ENCODE assay signal across 13 mouse cellular contexts in the genomic region with DNA sequence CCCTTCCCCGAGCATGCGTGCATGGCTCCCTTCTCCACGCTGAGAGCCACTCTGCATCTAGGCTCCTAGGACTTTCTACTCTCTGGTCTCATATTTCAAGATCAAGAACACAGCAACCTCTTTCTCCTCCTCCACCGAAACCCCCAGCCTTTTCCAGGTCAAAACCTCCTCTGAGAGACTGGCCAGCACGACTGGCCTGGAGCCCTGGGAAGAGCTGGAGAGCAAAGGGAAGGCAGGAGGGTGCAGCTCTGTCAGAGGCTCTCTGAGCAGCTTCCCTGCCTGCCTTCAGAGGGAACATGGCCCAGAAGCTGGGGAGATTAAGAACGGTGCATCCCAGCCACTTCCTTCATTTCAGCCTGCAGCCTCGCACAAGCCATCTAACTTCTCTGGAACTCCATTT. TPM values are rescaled to one million over a fixed set of nuclear protein-coding genes. Genes with fewer than 3 reads are reported as not detected.
DNase-seq lines count a peak whose midpoint lies in the region; ATAC-seq and TF ChIP-seq lines count a peak whose summit lies in the region.
"Had no signal": no experiment of that assay in that cellular context is flagged by ENCODE, and none has a peak within 500 bp of the region (broad histone marks: within the 10 kb centered on the region; RNA-seq: fewer than 3 reads in every experiment).

No protein-coding gene starts in this region.

- 0 out of 2 replicates have a peak overlapping the region, but pooled peaks have one; percentile 27 for H3K4me2 ChIP-seq in lung, embryonic 14.5 days
- H3K4me2 ChIP-seq in embryonic facial prominence, embryonic 15.5 days (replicated peaks), result no peak overlapping the region
- H3K4me2 ChIP-seq in midbrain, embryonic 11.5 days, result no peak overlapping the region

- WGBS in heart, adult 2 months, result 66% methylated on average over 7 of the region's 7 CpGs
- 42% methylated on average over 7 of the region's 7 CpGs for WGBS in lung, embryonic 14.5 days
- 61% methylated on average over 7 of the region's 7 CpGs for whole genome bisulfite sequencing in lung, adult 2 months
- 32% methylated on average over 7 of the region's 7 CpGs for WGBS in embryonic facial prominence, embryonic 15.5 days
- WGBS in midbrain, embryonic 11.5 days, result 67% methylated on average over 7 of the region's 7 CpGs

- no peaks in the 10 kb centered on the region for H3K27me3 ChIP-seq in heart, adult 2 months (ENCODE audit: control insufficient read depth, insufficient read depth, low read length)
- H3K27me3 ChIP-seq in lung, embryonic 14.5 days (ENCODE audit: insufficient read depth, low read length), result no peaks in the 10 kb centered on the region
- H3K27me3 ChIP-seq in embryonic facial prominence, embryonic 15.5 days, result no peaks in the 10 kb centered on the region
- H3K27me3 ChIP-seq in midbrain, embryonic 11.5 days (ENCODE audit: control insufficient read depth, insufficient read depth, low read length), result no peaks in the 10 kb centered on the region

- no peaks in the 10 kb centered on the region for H3K9me3 ChIP-seq in lung, embryonic 14.5 days (ENCODE audit: low read depth, low read length)
- no peaks in the 10 kb centered on the region for H3K9me3 ChIP-seq in embryonic facial prominence, embryonic 15.5 days (replicated peaks)
- no peaks in the 10 kb centered on the region for H3K9me3 ChIP-seq in midbrain, embryonic 11.5 days (ENCODE audit: control insufficient read depth, low read length)

- ATAC-seq in lung, embryonic 14.5 days (ENCODE audit: insufficient read depth), result no peak
- no peak for ATAC-seq in embryonic facial prominence, embryonic 15.5 days (ENCODE audit: insufficient number of reproducible peaks, low FRiP score, low TSS enrichment, low read depth)
- ATAC-seq in midbrain, embryonic 11.5 days (ENCODE audit: low FRiP score), result no peak
- ATAC-seq in activated CD4-positive, CD25-positive, alpha-beta regulatory T cell, adult 4 months, result no peak
- ATAC-seq: forebrain, embryonic 14.5 days had no signal

- no peak for TF ChIP-seq EP300 in heart, adult 2 months (IDR thresholded peaks at IDR 0.05; ENCODE audit: insufficient read depth, low read depth, low read length)

- peak; percentile 26 to 36 for DNase-seq in heart, adult 2 months
- DNase-seq in heart, adult 8-10 months (ENCODE audit: low spot score), result no peak
- no peak for DNase-seq in lung, embryonic 14.5 days
- no peak for DNase-seq in lung, adult 2 months
- peak; percentile 74 for DNase-seq in midbrain, embryonic 11.5 days (ENCODE audit: low spot score, missing footprints)
- DNase-seq in left cerebral cortex, postnatal 36 days (ENCODE audit: low spot score in 2 of 2), result no peak
- DNase-seq: adrenal gland, postnatal 14 days; kidney, postnatal 14 days; thymus, postnatal 14 days had no signal

- H3K4me1 ChIP-seq in heart, adult 2 months (ENCODE audit: control insufficient read depth, insufficient read depth, low read length), result peaks cover 7% of the 10 kb centered on the region
- peaks cover 38% of the 10 kb centered on the region for H3K4me1 ChIP-seq in lung, embryonic 14.5 days (ENCODE audit: insufficient read depth)
- 0 out of 2 replicates have a peak, but pooled peaks cover 4% of the 10 kb centered on the region for H3K4me1 ChIP-seq in lung, adult 2 months (ENCODE audit: control insufficient read depth, insufficient read depth, low read length)
- H3K4me1 ChIP-seq in embryonic facial prominence, embryonic 15.5 days, result peaks cover 76% of the 10 kb centered on the region
- peaks cover 35% of the 10 kb centered on the region for H3K4me1 ChIP-seq in midbrain, embryonic 11.5 days (ENCODE audit: control insufficient read depth, insufficient read depth, low read length)

- intact Hi-C loops in heart, adult 2 months (cut with DNase I), result no loop called here
- intact Hi-C loops in left cerebral cortex, postnatal 36 days (cut with DNase I), result no loop called here

- no peak overlapping the region for H3K9ac ChIP-seq in heart, adult 2 months (ENCODE audit: low read depth, low read length)
- H3K9ac ChIP-seq in lung, embryonic 14.5 days, result peak overlapping the region; percentile 30; the same call in 1 of the 2 replicates
- no peak overlapping the region for H3K9ac ChIP-seq in embryonic facial prominence, embryonic 15.5 days
- H3K9ac ChIP-seq in midbrain, embryonic 11.5 days (ENCODE audit: low read length), result no peak overlapping the region

- H3K27ac ChIP-seq in heart, adult 2 months, result no peak overlapping the region; the same call in 1 of the 2 replicates
- no peak overlapping the region for H3K27ac ChIP-seq in lung, embryonic 14.5 days (ENCODE audit: low read depth)
- 0 out of 2 replicates have a peak overlapping the region, but pooled peaks have one; percentile 44 for H3K27ac ChIP-seq in embryonic facial prominence, embryonic 15.5 days (replicated peaks)
- H3K27ac ChIP-seq in midbrain, embryonic 11.5 days (ENCODE audit: low read depth, low read length), result no peak overlapping the region
- H3K27ac ChIP-seq: left cerebral cortex, adult 2 months had no signal

- no peaks in the 10 kb centered on the region for H3K36me3 ChIP-seq in heart, adult 2 months (ENCODE audit: control insufficient read depth, insufficient read depth, low read length)
- H3K36me3 ChIP-seq in lung, embryonic 14.5 days (ENCODE audit: insufficient read depth), result peaks cover 20% of the 10 kb centered on the region
- H3K36me3 ChIP-seq in embryonic facial prominence, embryonic 15.5 days, result 0 out of 2 replicates have a peak, but pooled peaks cover 7% of the 10 kb centered on the region
- H3K36me3 ChIP-seq in midbrain, embryonic 11.5 days (ENCODE audit: control insufficient read depth, insufficient read depth, low read length), result no peaks in the 10 kb centered on the region

- no peak overlapping the region for H3K4me3 ChIP-seq in heart, adult 2 months
- no peak overlapping the region for H3K4me3 ChIP-seq in lung, embryonic 14.5 days (ENCODE audit: low read depth, low read length)
- no peak overlapping the region for H3K4me3 ChIP-seq in lung, adult 2 months (replicated peaks; ENCODE audit: extremely low read depth, low read depth, low read length)
- no peak overlapping the region for H3K4me3 ChIP-seq in embryonic facial prominence, embryonic 15.5 days (replicated peaks)
- no peak overlapping the region for H3K4me3 ChIP-seq in midbrain, embryonic 11.5 days (ENCODE audit: low read depth, low read length)
- H3K4me3 ChIP-seq: left cerebral cortex, adult 2 months had no signal

- TF ChIP-seq POLR2A in heart, adult 2 months (IDR thresholded peaks at IDR 0.05; ENCODE audit: insufficient read depth, low read depth, low read length), result no peak
- TF ChIP-seq POLR2A in lung, adult 2 months (IDR thresholded peaks at IDR 0.05; ENCODE audit: borderline replicate concordance, extremely low read depth, low read depth, low read length), result no peak

- no peak for TF ChIP-seq CTCF in heart, adult 2 months (IDR thresholded peaks at IDR 0.05)
- TF ChIP-seq CTCF in lung, embryonic 14.5 days (IDR thresholded peaks at IDR 0.05; ENCODE audit: low read depth), result no peak
- no peak for TF ChIP-seq CTCF in lung, adult 2 months (IDR thresholded peaks at IDR 0.05; ENCODE audit: insufficient read depth, low read length)

- no peaks in the 10 kb centered on the region for H3K79me2 ChIP-seq in heart, adult 2 months (replicated peaks; ENCODE audit: control insufficient read depth, insufficient read depth, low read length)

RNA-seq across cellular contexts. Expression of gene Kirrel, which starts 5.8 kb away (rescaled TPM):
- 1 to 10 TPM; 6.2 to 7.5 TPM for total RNA-seq in heart, adult 2 months (2021)
- polyA plus RNA-seq in heart, adult 2 months (2012; rRNA removed), result 6.0 and 9.1 TPM in 2 replicates
- 1 to 10 TPM; 4.8 to 5.5 (median 5.1) TPM for total RNA-seq in heart, adult 8-10 months (2022)
- 12.7 and 12.8 TPM in 2 replicates for polyA plus RNA-seq in lung, embryonic 14.5 days (2014; fragmentation: Nextera tagmentation; extraction: Ambion mirVana)
- 10.5 and 14.4 TPM in 2 replicates for polyA plus RNA-seq in lung, adult 2 months (2012; rRNA removed)
- 19.6 and 20.1 TPM in 2 replicates for polyA plus RNA-seq in embryonic facial prominence, embryonic 15.5 days (2015; fragmentation: Nextera tagmentation; extraction: Ambion mirVana)
- polyA plus RNA-seq in midbrain, embryonic 11.5 days (2014; fragmentation: Nextera tagmentation; extraction: Ambion mirVana), result 6.4 and 7.4 TPM in 2 replicates
- 1 to 10 TPM; 3.5 to 6.1 TPM for total RNA-seq in left cerebral cortex, postnatal 36 days (2021)
- not detected for polyA plus RNA-seq in activated CD4-positive, CD25-positive, alpha-beta regulatory T cell, adult 4 months (2017; shearing (Covaris generic))

Comparison
In these comparisons a context has a peak if more than half of its experiments do, and no peak if none do; other contexts are left out.
1. DNase-seq: peak in heart, adult 2 months (2 of 2) and midbrain, embryonic 11.5 days (single experiment); none in heart, adult 8-10 months (single experiment), lung, embryonic 14.5 days (single experiment), lung, adult 2 months (single experiment) and left cerebral cortex, postnatal 36 days (0 of 2).